Mouse (Mus musculus) stomach, embryonic 16.5 days (tissue): ENCODE results near the gene Lgals7. TPM values are rescaled to one million over a fixed set of nuclear protein-coding genes. Genes with fewer than 3 reads are reported as not detected.
A peak's percentile ranks its signal among the peaks of the same experiment; 100 is the strongest.

Experiments used
- ATAC-seq: fragments of 200-750 bp; cut with Nextera tagmentation; 2 replicates; pipeline ENCODE4 v1.8.0; 2017; ENCODE audit warnings: moderate number of reproducible peaks, moderate TSS enrichment; ENCODE audit not compliant: insufficient read depth, low FRiP score
- H3K27ac ChIP-seq: fragments of 300-500 bp; sonication (generic); 2 replicates; pipeline ENCODE4 v1.5.1; 2014; ENCODE audit warnings: low read length
- H3K27me3 ChIP-seq: fragments of 300-500 bp; sonication (generic); 2 replicates; pipeline ENCODE4 v1.6.1; 2014; ENCODE audit warnings: low read length, control low read depth, mixed read lengths; ENCODE audit not compliant: control insufficient read depth, insufficient read depth
- H3K36me3 ChIP-seq: fragments of 300-500 bp; sonication (generic); 2 replicates; pipeline ENCODE4 v1.6.1; 2014; ENCODE audit warnings: low read length; ENCODE audit not compliant: control insufficient read depth, insufficient read depth
- H3K4me1 ChIP-seq: fragments of 300-500 bp; sonication (generic); 2 replicates; pipeline ENCODE4 v1.6.1; 2014; ENCODE audit warnings: low read length, control low read depth, mixed read lengths; ENCODE audit not compliant: control insufficient read depth, insufficient read depth
- H3K4me2 ChIP-seq: fragments of 300-500 bp; sonication (generic); 2 replicates; pipeline ENCODE4 v1.6.1; 2014; ENCODE audit warnings: low read depth, low read length, mixed read lengths
- H3K4me3 ChIP-seq: fragments of 300-500 bp; sonication (generic); replicated peaks from 2 replicates; pipeline ENCODE4 v1.5.1; 2014; ENCODE audit warnings: mild to moderate bottlenecking, low read length
- H3K9ac ChIP-seq: fragments of 300-500 bp; sonication (generic); 2 replicates; pipeline ENCODE4 v1.6.1; 2014; ENCODE audit warnings: low read length
- H3K9me3 ChIP-seq: fragments of 300-500 bp; sonication (generic); replicated peaks from 2 replicates; pipeline ENCODE4 v1.6.1; 2016; ENCODE audit warnings: low read length, control low read depth; ENCODE audit not compliant: control insufficient read depth
- WGBS: fragments of 180-500 bp; shearing (Covaris S2); extraction: QIAGEN DNeasy Blood & Tissue Kit; methylation state at CpG from one replicate; pipeline ENCODE4 v1.1.7; 2014; 5-methylcytosine and 5-hydroxymethylcytosine counted together
- polyA plus RNA-seq: library from polyadenylated mRNA; unstranded; fragments of >200 nt; fragmentation: Nextera tagmentation; extraction: Ambion mirVana; gene quantifications from 2 replicates; pipeline ENCODE4 v1.2.1, GENCODE M21; 2015

Gene Lgals7
- polyA plus RNA-seq: 5.8 and 9.9 TPM in 2 replicates

DNA sequence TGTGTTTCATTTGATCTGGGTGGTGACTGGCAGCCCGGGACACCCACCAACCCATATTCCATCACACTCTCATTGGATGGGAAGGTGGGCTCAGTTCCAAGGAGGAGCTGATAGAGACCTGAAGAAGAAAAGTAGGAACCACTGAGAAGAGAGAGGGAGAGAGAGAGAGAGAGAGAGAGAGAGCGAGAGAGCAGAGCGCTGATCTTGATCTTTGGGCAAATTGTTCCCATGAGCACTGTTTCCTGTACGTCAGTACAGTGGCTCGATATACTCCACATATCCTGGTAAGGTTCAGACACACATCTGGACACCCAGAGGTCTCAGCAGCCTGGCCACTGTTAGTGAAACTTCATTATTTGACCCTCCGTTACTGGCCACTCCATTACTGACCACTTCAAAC is at the start of gene Lgals7:
Gene Lgals7 (plus strand): TSS at position 314 of the 400 bp plus-strand sequence.
- Histone ChIP-seq H3K4me3 (no peak within 1 kb of the TSS), H3K4me1 (peaks cover 30% of the 10 kb centered on the region), H3K27ac (peak within 1 kb of the TSS; percentile 31; the same call in 1 of the 2 replicates), H3K4me2 (peak within 1 kb of the TSS; percentile 13; the same call in 1 of the 2 replicates), H3K36me3 (no peaks in the 10 kb centered on the region), H3K27me3 (no peaks in the 10 kb centered on the region), H3K9me3 (peaks cover 3% of the 10 kb centered on the region; the same call in 1 of the 2 replicates), H3K9ac (peak within 1 kb of the TSS; percentile 28; the same call in 1 of the 2 replicates)
- 84% methylated on average over 6 of the region's 6 CpGs for whole genome bisulfite sequencing
- no peak for ATAC-seq

DNA sequence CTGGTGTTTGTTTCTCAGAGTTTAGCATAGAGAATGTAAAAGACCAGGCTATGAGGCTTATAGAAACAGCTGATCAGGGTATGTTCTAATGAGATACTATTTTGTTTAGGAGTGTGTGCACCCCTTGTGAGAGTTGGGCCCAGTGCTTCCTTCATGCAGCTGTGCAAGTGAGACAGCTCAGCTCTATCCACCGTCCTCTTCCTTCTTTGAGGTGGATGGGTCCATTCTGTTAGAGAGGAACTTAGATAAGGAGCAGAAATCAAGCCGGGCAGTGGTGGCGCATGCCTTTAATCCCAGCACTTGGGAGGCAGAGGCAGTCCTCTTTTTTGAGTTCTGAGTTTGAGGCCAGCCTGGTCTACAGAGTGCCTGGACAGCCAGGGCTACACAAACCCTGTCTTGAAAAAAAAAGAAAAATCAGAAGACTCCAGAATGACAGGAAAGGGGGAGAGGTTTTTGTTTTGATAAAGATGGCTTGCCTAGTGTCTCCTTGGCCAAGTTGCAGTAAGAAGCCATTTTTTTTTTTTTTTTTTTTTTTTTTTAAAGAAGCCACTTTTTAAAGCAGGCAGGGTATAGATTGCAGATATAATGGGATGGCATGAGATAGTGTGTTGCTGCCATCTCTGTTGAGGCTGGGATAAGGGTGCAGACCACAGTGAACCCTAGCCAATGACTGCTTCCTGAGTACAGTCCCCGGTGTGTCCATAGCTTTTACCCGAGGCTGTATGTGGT is 49.2 kb upstream of the Lgals7 start:
- H3K4me2 ChIP-seq: no peak overlapping the region
- no peaks in the 10 kb centered on the region for H3K9me3 ChIP-seq
- H3K27ac ChIP-seq: no peak overlapping the region
- no peaks in the 10 kb centered on the region for H3K27me3 ChIP-seq
- H3K36me3 ChIP-seq: peaks cover 49% of the 10 kb centered on the region
- 75% methylated on average over 5 of the region's 5 CpGs for WGBS
- ATAC-seq: no peak
- no peak overlapping the region for H3K9ac ChIP-seq
- peaks cover 51% of the 10 kb centered on the region for H3K4me1 ChIP-seq
- H3K4me3 ChIP-seq: no peak overlapping the region

DNA sequence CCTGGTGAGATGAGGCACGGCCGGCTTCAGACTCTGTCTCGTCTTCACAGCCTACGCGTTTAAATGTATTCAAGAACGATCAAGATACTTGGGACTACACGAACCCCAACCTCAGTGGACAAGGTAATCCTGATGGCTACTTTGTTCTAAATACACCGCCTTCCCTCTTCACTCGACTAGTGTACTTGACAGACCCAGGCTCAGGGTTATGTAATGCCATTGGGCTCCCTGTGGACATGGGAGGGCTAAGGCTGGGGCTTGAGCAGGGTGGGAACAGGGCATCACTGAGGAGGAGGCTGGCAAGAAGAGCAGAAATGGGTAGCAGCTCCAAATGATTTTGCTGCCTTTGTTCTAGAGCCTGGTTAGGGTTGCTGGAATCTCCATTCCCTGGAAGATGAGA is 48.4 kb upstream of the Lgals7 start:
- Histone ChIP-seq H3K36me3 (peaks cover 55% of the 10 kb centered on the region), H3K27ac (no peak overlapping the region), H3K4me2 (no peak overlapping the region), H3K9me3 (no peaks in the 10 kb centered on the region), H3K27me3 (no peaks in the 10 kb centered on the region), H3K9ac (0 out of 2 replicates have a peak overlapping the region, but pooled peaks have one; percentile 8), H3K4me3 (no peak overlapping the region), H3K4me1 (peaks cover 55% of the 10 kb centered on the region)
- ATAC-seq: no peak
- WGBS: 89% methylated on average over 9 of the region's 9 CpGs

DNA sequence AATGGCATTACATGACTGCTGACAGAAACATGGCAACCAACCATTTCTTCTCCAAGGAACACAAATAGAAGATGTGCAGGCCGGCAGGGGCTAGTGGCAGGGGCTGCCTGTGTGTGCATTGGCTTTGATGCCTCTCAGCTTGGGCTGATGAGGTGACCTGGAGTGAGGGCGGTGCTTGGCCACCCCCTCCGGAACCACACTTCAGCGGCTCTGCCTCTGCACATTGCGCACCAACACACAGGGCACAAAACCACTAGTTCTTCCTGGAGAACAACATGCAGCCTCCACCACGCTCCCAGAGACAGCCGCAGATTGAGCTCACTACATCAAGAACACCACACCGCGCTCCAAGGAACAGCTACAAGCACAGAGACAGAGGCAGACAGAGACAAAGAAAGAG is 47.5 kb upstream of the Lgals7 start:
- Histone ChIP-seq H3K4me1 (peaks cover 55% of the 10 kb centered on the region), H3K27me3 (no peaks in the 10 kb centered on the region), H3K36me3 (peaks cover 64% of the 10 kb centered on the region), H3K27ac (no peak overlapping the region), H3K9me3 (no peaks in the 10 kb centered on the region), H3K4me3 (no peak overlapping the region), H3K4me2 (no peak overlapping the region), H3K9ac (no peak overlapping the region)
- no peak for ATAC-seq
- WGBS: 81% methylated on average over 9 of the region's 9 CpGs

DNA sequence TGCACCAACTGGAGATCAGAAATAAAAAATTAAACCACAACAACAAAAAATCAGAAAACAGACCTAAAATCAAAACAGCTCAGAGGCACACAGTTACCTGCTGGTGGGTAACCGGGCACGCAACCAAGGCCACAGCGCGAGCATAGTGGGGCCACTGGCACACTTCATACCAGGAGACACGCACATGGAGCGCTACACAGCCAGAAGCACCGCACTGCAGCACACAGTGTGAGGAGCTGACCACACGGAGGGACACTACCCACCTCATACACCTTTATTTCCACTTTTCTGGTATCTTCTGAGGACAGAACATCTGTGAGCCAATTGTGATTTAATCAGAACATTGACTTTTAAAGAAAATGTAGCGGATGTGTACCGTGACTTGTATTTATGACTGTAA is 46.7 kb upstream of the Lgals7 start:
- peaks cover 52% of the 10 kb centered on the region for H3K4me1 ChIP-seq
- no peaks in the 10 kb centered on the region for H3K27me3 ChIP-seq
- H3K27ac ChIP-seq: no peak overlapping the region
- H3K36me3 ChIP-seq: peaks cover 70% of the 10 kb centered on the region
- H3K4me2 ChIP-seq: no peak overlapping the region
- H3K4me3 ChIP-seq: no peak overlapping the region
- H3K9ac ChIP-seq: no peak overlapping the region
- 90% methylated on average over 10 of the region's 10 CpGs for WGBS
- ATAC-seq: no peak
- no peaks in the 10 kb centered on the region for H3K9me3 ChIP-seq

DNA sequence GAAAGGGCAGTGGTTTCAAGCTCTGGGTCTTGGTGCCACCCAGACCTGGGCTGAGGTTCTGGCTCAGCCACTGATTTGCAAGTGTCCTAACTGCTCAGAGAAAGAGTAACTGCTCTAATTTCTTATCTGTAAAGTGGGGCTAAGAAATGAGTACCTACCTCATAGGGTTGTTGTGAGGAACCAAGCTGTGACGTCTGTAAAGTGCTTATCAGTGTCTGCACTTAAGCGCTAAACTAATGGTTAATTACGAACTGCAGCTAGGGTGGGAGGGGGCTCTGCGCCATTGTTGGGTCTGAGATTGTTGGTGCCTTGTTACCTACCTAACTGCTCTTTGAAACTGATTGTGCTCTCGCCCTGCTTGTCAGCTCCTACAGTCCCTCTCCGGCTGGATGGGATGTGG is 46.1 kb upstream of the Lgals7 start:
- ATAC-seq: no peak
- WGBS: 55% methylated on average over 6 of the region's 6 CpGs
- Histone ChIP-seq H3K36me3 (peaks cover 76% of the 10 kb centered on the region), H3K9me3 (no peaks in the 10 kb centered on the region), H3K4me2 (no peak overlapping the region), H3K27ac (no peak overlapping the region), H3K27me3 (no peaks in the 10 kb centered on the region), H3K4me3 (no peak overlapping the region), H3K4me1 (peaks cover 49% of the 10 kb centered on the region), H3K9ac (no peak overlapping the region)

DNA sequence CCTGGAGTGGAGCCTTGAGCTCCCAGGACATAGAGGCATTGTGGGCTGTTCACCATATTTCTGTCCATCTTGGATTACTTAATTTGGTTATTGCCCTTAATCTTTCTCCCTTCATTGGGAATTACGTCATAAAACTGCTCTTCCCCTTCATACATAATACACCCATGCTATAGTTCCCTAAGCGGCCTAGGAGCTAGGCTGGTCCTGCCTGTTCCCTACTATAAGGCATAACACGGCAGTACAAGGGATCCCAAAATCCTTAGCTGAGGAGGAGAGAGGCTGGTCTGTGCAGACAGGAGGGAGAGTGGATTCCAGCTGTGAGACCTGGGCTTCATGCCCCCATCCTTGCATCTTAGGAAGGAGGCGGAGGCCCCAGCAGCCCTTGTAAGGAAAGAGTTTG is 45.7 kb upstream of the Lgals7 start:
- ATAC-seq: no peak
- Histone ChIP-seq H3K27me3 (no peaks in the 10 kb centered on the region), H3K4me3 (no peak overlapping the region), H3K27ac (no peak overlapping the region), H3K36me3 (peaks cover 75% of the 10 kb centered on the region), H3K4me2 (no peak overlapping the region), H3K9me3 (no peaks in the 10 kb centered on the region), H3K4me1 (peaks cover 45% of the 10 kb centered on the region), H3K9ac (no peak overlapping the region)
- 71% methylated on average over 4 of the region's 4 CpGs for WGBS

DNA sequence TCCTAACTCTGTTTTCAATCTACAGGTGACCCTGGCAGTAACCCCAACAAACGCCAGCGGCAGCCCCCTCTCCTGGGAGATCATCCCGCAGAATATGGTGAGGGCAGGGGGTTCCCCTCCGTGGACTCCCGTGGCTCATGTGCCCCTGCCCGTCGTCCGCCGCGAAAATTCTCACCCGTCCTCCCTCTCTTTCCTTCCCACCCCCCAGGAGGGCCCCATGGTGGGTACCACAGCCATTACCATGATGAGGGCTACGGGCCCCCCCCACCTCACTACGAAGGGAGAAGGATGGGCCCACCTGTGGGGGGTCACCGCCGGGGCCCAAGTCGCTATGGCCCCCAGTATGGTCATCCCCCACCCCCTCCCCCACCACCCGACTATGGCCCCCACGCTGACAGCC is 45.2 kb upstream of the Lgals7 start:
- Histone ChIP-seq H3K27ac (no peak overlapping the region), H3K9me3 (no peaks in the 10 kb centered on the region), H3K36me3 (peaks cover 71% of the 10 kb centered on the region), H3K9ac (no peak overlapping the region), H3K4me2 (no peak overlapping the region), H3K4me3 (no peak overlapping the region), H3K4me1 (peaks cover 44% of the 10 kb centered on the region), H3K27me3 (no peaks in the 10 kb centered on the region)
- no peak for ATAC-seq
- WGBS: 83% methylated on average over 18 of the region's 18 CpGs

DNA sequence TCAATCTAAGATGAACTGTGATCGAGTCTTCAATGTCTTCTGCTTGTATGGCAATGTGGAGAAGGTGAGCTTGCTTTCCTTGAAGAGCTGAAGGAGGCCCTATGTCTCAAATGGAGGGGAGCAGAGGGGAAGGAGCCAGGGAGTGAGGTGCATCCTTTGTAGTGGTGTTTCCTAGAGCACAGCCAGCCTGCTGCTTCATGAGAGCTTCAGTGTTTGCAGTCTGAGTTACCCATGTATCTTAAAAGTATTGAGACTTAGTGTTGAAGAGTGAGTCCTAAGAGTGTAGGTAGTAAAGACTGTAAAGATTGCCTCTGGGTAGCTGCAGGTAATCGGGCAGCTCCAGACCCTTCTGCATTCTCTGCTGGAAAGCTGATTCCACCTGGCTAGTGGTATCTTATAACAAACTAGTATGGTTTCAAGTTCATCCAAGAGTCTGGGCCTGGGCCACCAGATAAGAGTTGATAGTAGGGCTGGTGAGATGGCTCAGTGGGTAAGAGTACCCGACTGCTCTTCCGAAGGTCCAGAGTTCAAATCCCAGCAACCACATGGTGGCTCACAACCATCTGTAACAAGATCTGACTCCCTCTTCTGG is 44.7 kb upstream of the Lgals7 start:
- Histone ChIP-seq H3K4me2 (no peak overlapping the region), H3K9me3 (no peaks in the 10 kb centered on the region), H3K4me3 (no peak overlapping the region), H3K9ac (no peak overlapping the region), H3K27ac (no peak overlapping the region), H3K36me3 (peaks cover 67% of the 10 kb centered on the region), H3K27me3 (no peaks in the 10 kb centered on the region), H3K4me1 (peaks cover 42% of the 10 kb centered on the region)
- ATAC-seq: no peak
- 85% methylated on average over 4 of the region's 4 CpGs for WGBS
